Mouse (Mus musculus) embryo, embryonic 9.5 days (tissue): ENCODE data around the gene Rbm6.

Experiments used
- DNase-seq: peaks from one replicate; pipeline ENCODE4 v3.0.0-alpha.2; 2017; ENCODE audit errors: extremely low spot score

The Rbm6 gene

DNA sequence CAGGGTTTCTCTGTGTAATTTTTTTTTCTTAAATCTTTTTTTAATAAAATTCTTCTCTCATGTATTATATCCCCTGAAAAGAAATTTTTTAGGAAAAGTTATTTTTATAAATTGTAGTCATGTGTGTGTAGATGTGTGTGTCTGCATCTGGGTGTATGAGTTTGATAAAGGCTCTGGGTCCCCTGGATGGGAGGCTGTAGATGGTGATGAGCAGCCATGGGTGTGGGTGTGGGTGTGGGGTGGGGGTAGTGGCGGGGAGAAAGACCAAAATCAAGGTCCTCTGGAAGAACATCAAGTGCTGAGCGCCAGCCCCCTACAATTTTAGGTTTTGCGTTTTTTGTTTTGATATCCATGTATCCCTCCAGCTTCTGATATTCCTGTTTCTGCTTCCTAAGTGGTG is 125.0 kb downstream of the Rbm6 start:
- DNase-seq = no peak

DNA sequence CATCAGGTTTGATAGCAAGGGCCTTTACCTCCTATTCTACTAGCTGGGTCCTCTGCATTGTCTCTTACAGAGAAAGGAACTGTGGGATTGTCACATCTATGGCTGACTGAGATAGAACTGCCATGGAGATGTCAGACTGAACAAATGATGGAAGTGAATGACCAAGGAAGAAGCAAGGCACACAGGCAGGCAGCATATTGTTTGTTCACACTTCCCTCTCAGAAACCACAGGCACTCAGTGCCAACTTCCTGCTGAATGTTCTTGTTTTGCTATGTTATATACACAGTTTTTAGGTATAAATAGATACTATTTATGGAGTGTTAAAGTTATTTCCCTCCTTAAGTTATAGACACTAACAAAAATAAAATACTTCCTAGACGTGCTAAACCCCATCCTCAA is 125.7 kb downstream of the Rbm6 start:
- DNase-seq = no peak

DNA sequence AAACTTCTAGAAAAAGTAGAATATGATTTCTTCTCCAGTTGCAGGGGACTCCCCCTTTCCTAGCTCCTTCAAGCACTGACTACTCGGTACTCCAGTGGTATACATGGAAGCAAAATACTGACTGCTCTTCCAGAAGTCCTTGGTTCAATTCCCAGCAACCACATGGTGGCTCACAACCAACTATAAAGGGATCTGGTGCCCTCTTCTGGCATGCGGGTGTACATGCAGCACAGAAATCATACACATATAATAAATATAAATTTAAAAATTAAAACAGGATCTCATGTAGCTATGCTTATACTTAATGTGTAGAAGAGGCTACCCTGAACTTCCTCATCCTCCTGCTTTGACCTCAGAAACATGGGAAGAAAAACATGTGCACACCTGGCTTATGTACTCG is 126.4 kb downstream of the Rbm6 start:
- no peak for DNase-seq

DNA sequence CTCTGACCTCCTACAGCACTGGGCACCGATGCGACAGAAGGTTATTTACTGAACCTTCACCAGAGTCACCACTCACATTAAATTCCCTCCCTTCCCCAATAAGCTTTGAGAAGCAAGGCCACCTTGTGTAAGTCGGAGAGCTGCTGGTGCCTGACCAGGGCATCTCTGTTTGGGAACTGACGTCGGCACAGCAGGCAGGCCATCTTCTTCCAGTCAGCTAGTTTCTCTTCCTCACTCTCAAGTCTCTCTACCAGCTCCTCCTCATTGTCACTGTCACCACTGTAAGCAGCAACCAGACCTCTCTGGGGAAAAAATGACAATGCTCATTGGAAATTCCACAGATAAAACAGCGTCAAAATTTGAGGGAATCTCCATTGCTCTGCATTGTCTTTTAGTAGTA is 129.0 kb downstream of the Rbm6 start:
- no peak for DNase-seq

DNA sequence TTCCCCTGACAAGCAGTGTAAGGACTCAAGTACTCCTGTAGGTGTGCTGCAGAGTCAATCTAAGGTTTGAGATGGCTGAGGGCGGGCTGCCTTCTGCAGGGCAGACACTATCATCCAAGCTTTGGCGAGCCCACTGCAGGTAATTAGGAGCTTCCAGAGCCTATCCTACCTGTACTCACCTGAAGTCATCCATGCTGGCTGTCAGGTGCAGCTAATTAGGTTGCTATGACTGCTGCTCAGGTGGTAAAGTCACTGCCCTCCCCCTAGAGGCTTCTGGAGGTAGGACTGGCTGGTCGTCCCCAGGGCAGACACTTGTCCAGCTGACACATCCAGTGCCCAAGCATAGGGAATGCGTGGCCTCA is 134.2 kb downstream of the Rbm6 start:
- DNase-seq = peak; percentile 66

DNA sequence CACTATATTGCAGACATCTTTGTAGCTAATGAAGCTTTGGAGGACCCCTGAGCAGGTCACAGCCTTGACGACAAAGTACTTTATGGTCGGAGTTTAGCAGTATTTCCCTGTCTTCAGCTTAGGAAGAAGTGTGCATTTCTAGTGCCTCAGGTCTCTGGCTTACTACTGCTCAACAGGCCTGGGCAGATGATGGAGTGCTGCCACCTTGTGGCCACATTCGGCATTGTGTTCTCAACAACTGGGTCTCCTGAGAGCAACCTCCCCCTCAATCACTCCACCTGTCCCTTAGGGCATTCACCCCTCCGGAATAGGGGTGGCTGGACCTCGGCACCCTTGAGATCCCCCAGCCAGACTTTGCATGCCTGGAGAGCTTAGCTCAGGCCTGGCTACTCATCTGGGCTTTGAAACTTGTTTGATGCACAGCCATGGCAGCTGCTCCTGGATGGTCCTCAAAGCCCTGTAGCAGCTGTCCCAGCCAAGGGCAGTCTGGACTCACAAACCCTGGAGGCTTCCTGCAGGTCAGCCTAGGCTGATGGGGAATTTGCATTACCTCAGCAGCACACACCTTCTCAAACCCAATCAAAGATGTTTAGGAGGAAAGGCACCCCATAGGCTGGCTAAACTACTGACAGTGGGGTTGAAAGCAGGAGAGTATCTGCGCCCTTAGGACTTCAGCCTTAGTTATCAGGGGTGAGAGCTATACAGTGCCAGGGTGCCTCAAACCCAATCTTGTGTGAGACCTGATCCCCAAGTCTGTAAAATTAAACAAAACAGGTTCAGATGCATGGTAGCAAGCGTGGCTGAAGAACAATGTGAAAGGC is 134.8 kb downstream of the Rbm6 start:
- peak; percentile 90 for DNase-seq

DNA sequence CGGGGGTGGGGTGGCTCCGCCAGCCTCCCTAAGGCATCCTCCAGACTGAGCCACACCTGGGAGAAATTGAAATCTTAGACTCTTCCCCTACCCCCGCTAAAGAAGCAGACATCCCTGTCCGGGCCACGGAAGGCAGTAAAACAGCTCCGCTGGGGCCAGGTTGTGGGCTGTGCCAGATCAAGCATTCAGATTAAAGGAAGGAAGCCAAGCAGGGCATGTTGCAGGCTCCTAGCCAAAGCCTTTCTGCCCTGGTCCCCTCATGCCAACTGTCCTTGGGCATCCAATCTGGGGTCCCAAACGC is 136.9 kb downstream of the Rbm6 start:
- DNase-seq = peak; percentile 54

DNA sequence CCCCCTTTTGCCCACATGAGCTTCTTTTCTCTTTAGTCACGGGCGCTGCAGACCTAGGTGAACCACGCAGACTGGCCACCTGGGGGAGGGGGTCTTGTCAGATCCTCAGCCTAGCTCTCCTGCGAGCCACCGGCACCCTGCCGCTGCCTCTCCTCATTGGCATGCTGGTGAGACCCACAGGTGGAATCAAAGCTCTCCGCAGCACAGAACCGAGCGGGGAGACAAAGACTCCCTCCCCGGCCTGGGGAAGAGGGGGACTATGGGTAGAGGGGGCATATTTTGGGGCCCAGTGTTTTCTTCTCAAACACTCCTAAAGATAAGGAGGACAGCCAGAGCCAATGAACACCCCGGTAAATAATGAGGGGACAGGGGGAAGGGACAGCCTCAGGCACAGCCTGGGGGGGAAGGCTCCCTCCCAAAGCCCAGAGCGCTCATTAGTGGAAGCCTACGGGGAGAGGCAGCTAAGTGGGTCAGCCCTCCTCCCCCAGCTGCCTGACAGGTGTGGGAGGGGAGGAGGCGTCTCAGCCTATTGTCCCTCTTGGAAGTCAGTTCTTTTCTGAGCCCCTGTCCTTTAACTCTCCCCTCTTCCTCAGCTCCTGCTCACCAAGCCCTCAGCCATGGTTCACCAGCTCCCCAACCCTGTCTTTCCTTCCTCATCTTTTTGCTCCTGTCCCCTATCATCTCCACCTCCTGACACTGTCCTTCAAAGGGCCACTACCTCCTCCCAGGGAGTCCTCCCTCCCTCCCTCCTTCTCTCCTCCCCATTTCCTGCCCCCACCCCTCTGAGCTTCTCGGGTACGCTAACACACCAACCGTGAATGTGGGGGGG is 137.5 kb downstream of the Rbm6 start:
- DNase-seq = peak; percentile 29

DNA sequence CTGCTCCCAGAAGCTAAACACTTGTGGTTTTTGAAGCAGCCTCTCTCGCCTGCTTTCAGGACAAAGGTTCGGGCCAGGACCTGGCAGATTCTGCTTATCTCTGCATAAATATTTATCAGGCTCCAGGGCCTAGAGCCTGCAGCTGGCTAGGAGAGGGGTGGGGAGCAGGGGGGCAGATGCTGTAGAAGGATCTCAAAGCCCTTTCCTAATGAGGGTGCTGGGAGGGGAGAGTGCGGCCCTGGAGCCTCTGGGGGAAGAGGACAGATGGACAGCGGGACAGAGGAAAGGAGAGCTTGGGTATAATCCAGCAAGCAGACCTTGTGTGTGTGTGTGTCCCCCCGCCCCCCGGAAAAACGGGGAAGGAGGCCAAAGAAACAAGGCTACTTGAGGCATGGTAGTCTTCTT is 138.5 kb downstream of the Rbm6 start:
- DNase-seq = no peak

DNA sequence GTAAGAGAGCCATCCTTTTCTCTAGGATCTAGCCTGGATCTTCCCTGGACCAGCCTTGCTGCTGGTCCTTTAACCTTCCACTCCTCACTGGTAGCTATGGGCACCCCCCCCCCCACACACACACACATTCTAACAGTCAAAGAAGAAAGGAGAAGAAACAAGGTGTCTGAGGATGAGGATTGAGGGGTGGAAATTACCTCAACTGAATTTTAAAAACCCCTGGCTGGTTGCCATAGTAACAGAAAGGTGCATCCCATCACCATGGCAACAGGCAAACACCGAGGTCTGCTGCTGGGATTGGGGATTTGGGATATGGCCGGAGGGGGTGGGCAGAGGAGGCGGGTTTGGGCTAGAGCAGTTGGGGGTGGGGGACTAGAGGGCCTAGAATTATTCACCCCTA is 143.3 kb downstream of the Rbm6 start:
- DNase-seq = peak; percentile 42

DNA sequence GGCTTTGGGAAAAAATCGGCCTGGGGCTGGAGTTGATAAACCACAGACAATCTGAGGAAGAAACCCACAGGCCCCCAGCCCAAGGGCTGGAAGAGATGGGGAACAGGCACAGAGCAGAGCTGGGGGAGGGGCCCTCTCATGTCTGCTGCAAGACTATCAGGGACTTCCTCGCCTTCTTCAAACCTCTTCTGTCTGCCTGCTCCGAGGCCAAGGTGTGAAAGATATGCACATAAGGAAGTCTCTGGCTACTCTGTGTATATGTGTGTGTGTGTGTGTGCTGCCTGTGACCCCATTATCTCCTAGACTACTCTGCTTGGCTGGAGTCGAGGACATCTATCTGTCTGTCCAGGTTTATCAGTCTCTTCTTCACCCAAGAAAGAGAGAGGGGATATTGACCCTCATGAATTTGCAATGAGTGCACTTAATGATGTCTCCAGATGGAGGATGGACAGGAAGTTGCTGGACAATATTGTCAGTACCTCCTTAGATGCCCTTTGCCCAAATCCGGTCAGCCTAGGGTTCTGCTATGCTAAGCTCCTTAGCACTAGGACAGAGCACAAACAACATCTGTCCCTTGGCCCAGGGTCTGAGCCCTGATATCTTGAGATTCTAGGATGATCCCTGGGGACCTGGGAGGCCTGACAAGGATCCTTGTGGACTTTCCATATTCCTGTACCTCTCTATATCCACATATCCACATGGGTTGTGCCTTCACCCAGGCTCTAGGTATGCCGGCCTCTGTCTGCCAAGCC is 143.9 kb downstream of the Rbm6 start:
- no peak for DNase-seq

DNA sequence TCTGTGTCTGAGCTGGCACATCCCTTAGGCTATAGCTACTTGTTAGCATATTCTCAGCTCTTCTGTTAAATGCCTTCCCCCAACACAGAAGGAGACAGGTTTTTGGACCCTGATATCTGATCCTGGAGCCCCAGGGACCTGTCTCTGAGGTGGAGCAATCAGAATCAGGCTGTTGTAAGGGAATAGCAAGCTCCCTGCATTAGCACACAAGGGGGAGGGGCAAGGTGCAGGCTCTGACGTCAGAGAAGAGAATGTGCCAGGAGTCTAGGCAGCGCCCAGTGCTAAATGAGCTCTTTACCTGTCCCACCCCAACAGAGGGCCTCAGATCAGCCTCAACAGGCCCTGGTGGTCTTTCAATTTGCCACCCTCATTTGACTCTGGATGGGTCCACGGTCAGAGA is 146.0 kb downstream of the Rbm6 start:
- DNase-seq = no peak

DNA sequence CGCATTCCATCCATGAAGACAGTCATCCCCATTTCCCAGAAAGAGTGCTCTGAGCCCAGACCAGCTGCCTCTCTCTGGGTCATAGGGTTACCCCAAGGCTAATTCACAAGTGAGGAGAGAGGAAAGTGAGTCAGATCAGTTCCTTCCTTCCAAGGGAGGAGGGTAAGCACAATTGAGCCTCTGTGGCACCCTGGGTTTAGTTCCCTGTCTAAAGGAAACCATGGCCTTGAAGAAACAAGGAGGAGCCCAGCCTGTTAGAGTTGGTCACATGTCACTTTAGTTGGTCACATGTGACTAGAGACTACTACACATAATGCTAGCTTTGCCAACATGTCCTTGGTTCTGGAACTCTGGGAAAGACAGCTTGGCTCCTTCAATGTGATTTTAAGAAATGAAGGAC is 148.2 kb downstream of the Rbm6 start:
- no peak for DNase-seq

DNA sequence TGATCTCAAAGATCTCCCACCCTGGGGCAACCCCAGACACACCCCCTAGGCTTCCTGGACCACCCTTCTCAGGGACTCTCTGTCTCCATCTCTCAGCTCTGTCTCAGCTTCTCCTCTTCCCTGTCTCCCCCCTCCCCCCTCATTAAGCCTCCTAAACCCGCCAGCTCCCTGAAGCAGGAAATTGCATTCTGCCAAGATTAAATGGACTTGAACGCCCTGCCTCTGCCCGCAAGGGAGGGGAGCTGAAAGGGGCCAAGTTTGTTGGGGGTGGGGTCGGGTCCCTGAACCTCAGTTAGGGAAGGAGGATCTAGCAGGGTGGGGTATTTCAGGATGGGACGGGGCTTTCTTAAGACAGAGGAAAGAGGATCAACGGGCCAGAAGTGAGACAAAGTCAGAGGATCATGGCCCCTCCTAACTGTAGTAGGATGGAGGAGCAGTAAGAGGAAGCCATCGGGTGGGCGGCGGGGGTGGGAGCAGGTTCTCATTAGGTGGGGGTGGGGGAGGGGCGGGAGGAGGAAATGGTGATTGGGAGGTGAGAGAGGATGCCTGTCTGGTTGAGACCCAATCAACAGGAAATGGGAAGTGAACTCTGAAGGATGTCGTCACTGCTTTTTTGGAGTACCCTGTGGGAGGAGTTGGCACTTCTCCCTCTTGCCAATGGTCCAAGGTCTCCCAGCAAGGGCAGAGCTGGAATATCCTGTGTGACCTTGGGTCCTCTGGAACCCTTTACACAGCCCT is 149.1 kb downstream of the Rbm6 start:
- DNase-seq = peak; percentile 62
